In genomic region chr5:96183987-96184386, GRCm38 (mm10) we compare ENCODE assay signal across 22 mouse cellular contexts.
"Had no signal": no experiment of that assay in that cellular context is flagged by ENCODE, and none has a peak within 500 bp of the region (broad histone marks: within the 10 kb centered on the region; RNA-seq: fewer than 3 reads in every experiment).

No protein-coding gene starts in this region.

- H3K27me3 ChIP-seq: lung, embryonic 15.5 days; midbrain, embryonic 12.5 days; neural tube, embryonic 13.5 days; neural tube, embryonic 15.5 days had no signal

- H3K4me1 ChIP-seq: lung, embryonic 15.5 days; megakaryocyte, embryonic 14.5 days; midbrain, embryonic 10.5 days; midbrain, embryonic 12.5 days; neural tube, embryonic 13.5 days; neural tube, embryonic 15.5 days had no signal

- H3K27ac ChIP-seq: lung, embryonic 15.5 days; macrophage; midbrain, embryonic 10.5 days; midbrain, embryonic 12.5 days; neural tube, embryonic 13.5 days; neural tube, embryonic 15.5 days had no signal

- H3K4me2 ChIP-seq: lung, embryonic 15.5 days; midbrain, embryonic 12.5 days; neural tube, embryonic 13.5 days; neural tube, embryonic 15.5 days had no signal

- H3K9me3 ChIP-seq: lung, embryonic 15.5 days; megakaryocyte, embryonic 14.5 days; midbrain, embryonic 10.5 days; midbrain, embryonic 12.5 days; neural tube, embryonic 13.5 days; neural tube, embryonic 15.5 days had no signal

- ATAC-seq: lung, postnatal 0 days; midbrain, embryonic 16.5 days had no signal

- H3K4me3 ChIP-seq: lung, embryonic 15.5 days; megakaryocyte, embryonic 14.5 days; midbrain, embryonic 10.5 days; midbrain, embryonic 12.5 days; myocyte; neural tube, embryonic 13.5 days; neural tube, embryonic 15.5 days had no signal

- DNase-seq: lung, adult 2 months; lung, postnatal 14 days; lung, postnatal 36 days; midbrain, embryonic 14.5 days; retina, postnatal 1 day; right cerebral cortex, adult 18-20 months; right cerebral cortex, postnatal 25 days; right cerebral cortex, postnatal 4 days; spleen, adult 18-20 months; thymus, adult 18-20 months; thymus, postnatal 14 days; thymus, postnatal 36 days had no signal

- H3K36me3 ChIP-seq: lung, embryonic 15.5 days; midbrain, embryonic 10.5 days; midbrain, embryonic 12.5 days; neural tube, embryonic 13.5 days; neural tube, embryonic 15.5 days had no signal

- H3K9ac ChIP-seq: lung, embryonic 15.5 days; midbrain, embryonic 12.5 days; neural tube, embryonic 13.5 days; neural tube, embryonic 15.5 days had no signal
